Mouse (Mus musculus) heart, postnatal 14 days (tissue): ENCODE data around the gene Slc35f5. TPM values are rescaled to one million over a fixed set of nuclear protein-coding genes. Genes with fewer than 3 reads are reported as not detected.

Experiments
- DNase-seq, 2 experiments: peaks; one replicate each; pipeline ENCODE4 v3.0.0; 2021 to 2022
- intact Hi-C: fragments of 180-260 bp; cut with DNase I; formaldehyde crosslinking; loops from one replicate; pipeline ENCODE4 v1.15.1; 2025
- total RNA-seq, 2 experiments: library from RNA; stranded (reverse); gene quantifications; 2 replicates each; pipeline ENCODE4 v1.2.3; 2021

The Slc35f5 gene
- total RNA-seq, 2 experiments from 2014 or later, result 93.9 to 118 TPM

- intact Hi-C loops, result loop anchor here (2.0 kb wide), 1 partner anchor 127 kb away; the partner anchor contains the start of gene Actr3
- DNase-seq, result peak in 1 of 2 experiments; percentile 33
Observed at GRCm38 (mm10) chr1:125561841-125562240, 1.4 kb downstream of the Slc35f5 start.

- intact Hi-C loops, result no loop called here
Observed at GRCm38 (mm10) chr1:125568126-125568525, 7.7 kb downstream of the Slc35f5 start.

GRCm38 (mm10) chr1:125574219-125574618, 13.8 kb downstream of the Slc35f5 start:
- intact Hi-C loops, result loop anchor here (2.0 to 5.0 kb wide), 3 partner anchors 55 to 202 kb away; no protein-coding TSS in a partner anchor
- peak in 1 of 2 experiments; percentile 45 for DNase-seq

More at GRCm38 (mm10) chr1:125568126-125568525, 7.7 kb downstream of the Slc35f5 start:
- no peak for DNase-seq

GRCm38 (mm10) chr1:125575458-125576114, 15.2 kb downstream of the Slc35f5 start:
- no peak for DNase-seq
- intact Hi-C loops, result loop anchor here (2.0 kb wide), 1 partner anchor 57 kb away; no protein-coding TSS in a partner anchor

GRCm38 (mm10) chr1:125576965-125577364, 16.6 kb downstream of the Slc35f5 start:
- intact Hi-C loops, result no loop called here
- DNase-seq, result no peak

GRCm38 (mm10) chr1:125578091-125578490, 17.7 kb downstream of the Slc35f5 start:
- no peak for DNase-seq
- intact Hi-C loops, result no loop called here

- intact Hi-C loops, result no loop called here
- DNase-seq, result no peak
Observed at GRCm38 (mm10) chr1:125581134-125581533, 20.7 kb downstream of the Slc35f5 start.

GRCm38 (mm10) chr1:125603620-125604019, 43.2 kb downstream of the Slc35f5 start:
- intact Hi-C loops, result no loop called here
- no peak for DNase-seq

GRCm38 (mm10) chr1:125607087-125607803, 46.9 kb downstream of the Slc35f5 start:
- intact Hi-C loops, result loop anchor here (2.0 to 5.0 kb wide), 5 partner anchors 60 to 1386 kb away; no protein-coding TSS in a partner anchor
- peak; percentile 88 to 94 for DNase-seq

- intact Hi-C loops, result no loop called here
- no peak for DNase-seq
Observed at GRCm38 (mm10) chr1:125624376-125625076, 64.1 kb downstream of the Slc35f5 start.

GRCm38 (mm10) chr1:125639501-125640253, 79.3 kb downstream of the Slc35f5 start:
- peak in 1 of 2 experiments; percentile 21 for DNase-seq
- intact Hi-C loops, result no loop called here

GRCm38 (mm10) chr1:125643643-125644042, 83.2 kb downstream of the Slc35f5 start:
- intact Hi-C loops, result no loop called here
- DNase-seq, result no peak

Other genes starting within 250 kb of the Slc35f5 start
- 100 to 1,000 TPM; 150 to 185 TPM for gene Actr3, start 124.9 kb upstream of the Slc35f5 start, total RNA-seq
- 1 to 10 TPM in 1 of 2 experiments, under 1 TPM in 1; 0.46 to 1.1 TPM for gene Gpr39, start 116.4 kb downstream of the Slc35f5 start, total RNA-seq